Mouse (Mus musculus) small intestine, adult 2 months (tissue): ENCODE measurements around the gene Zfp354b.

ENCODE experiments used
- CTCF ChIP-seq: fragments of 200-500 bp; IDR thresholded peaks from 2 replicates; pipeline ENCODE4 v1.5.1; 2012; ENCODE audit warnings: low read depth, mild to moderate bottlenecking, control low read depth, inconsistent platforms, low read length, moderate library complexity, mixed read lengths; ENCODE audit not compliant: insufficient replicate concordance, insufficient read length; ENCODE audit errors: extremely low read depth
- POLR2A ChIP-seq: fragments of 200-500 bp; IDR thresholded peaks from 2 replicates; pipeline ENCODE4 v1.6.1; 2012; ENCODE audit warnings: low read depth, mild to moderate bottlenecking, control low read depth, inconsistent platforms, low read length, moderate library complexity

DNA sequence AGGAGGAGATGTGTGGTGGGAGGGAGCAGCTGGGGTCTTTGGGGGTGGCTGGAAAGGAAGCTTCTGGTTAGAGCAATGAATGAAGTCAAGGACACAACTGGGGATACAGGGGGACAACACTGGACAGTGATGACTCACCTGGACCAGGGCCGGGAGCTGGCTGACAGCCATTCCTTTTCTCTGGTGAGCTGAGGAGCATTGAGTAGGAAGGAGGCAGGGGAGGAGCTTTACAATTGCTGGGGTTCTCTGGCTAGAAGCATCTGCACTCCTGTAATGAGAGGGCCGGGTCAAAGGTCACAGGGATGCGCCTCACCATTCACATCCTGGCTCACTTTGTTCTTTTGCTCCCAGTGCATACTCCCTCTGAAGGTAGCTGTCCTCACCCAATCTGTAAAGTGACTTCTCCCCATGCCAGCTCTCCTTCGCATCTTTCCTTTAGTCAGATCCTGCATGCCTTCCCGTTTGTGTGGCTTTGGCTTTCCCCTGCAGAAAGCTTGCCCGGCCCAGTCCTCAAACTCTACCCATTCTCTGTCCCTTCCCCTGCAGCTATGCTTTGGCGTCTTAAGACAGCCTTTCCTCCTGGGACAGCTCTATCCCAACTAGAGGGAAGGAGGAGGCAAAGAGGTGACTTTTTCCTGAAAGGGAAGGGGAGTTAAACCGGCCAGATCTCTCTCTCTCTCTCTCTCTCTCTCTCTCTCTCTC, 45.1 kb downstream of the Zfp354b start:
- TF ChIP-seq CTCF (no peak), POLR2A (no peak)
